Mouse (Mus musculus) mouse embryonic stem cell (cell line): ENCODE measurements around the gene Ptprb.

Experiments
- in situ Hi-C, 2 experiments: fragments of 300-500 bp; cut with MboI; formaldehyde crosslinking; loops; 1 replicate in 1 of 2; 3 replicates in 1 of 2; pipeline ENCODE4 v1.14.3; 2019 to 2020; ENCODE audit warnings: low sequenced_read_pairs in 2 of 2, low pct_unique_long_range_greater_than_20kb in 1 of 2, mixed read lengths in 1 of 2; ENCODE audit not compliant: unreplicated experiment in 1 of 2

Ptprb gene

DNA sequence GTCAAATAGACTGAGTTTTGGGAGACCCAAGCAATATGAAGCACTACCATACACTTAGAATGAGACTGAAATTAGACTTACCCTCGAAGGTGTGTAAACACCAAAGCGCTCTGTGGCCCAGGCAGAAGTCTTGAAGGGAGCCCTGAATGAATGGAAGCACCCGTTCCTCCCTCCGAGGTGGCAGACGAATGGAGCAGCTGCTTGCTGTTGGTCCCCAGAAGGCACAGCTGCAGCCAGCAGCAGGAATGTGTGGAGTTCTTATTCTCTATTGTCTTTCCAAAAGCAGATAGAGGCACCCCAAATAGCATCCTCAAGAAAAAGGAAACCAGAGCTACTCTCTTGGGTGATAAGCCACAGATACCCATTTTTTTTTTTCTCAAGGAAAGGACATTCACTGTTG lies 79.0 kb downstream of the Ptprb start:
- in situ Hi-C loops = no loop called here

DNA sequence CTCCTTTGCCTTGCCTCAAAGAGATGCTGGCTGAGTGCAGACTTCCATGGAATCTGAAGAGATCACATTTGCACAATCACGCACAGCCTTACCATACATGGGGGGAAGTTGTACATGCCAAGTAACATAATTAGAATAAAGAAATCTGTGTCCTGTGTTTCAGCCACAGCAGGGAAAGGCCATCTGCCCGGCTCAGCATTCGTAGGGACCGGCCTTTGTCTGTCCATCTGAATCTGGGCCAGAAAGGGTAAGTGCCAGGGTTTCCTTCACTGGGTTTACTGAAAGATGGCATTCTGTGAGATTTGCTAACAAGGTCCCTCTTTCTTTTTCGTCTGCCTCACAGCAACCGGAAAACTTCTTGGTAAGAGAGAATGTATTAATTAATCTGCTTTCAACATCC lies 86.9 kb downstream of the Ptprb start:
- in situ Hi-C loops = no loop called here

GRCm38 (mm10) chr10:116362645-116363044 lies 87.3 kb downstream of the Ptprb start:
- in situ Hi-C loops = no loop called here

DNA sequence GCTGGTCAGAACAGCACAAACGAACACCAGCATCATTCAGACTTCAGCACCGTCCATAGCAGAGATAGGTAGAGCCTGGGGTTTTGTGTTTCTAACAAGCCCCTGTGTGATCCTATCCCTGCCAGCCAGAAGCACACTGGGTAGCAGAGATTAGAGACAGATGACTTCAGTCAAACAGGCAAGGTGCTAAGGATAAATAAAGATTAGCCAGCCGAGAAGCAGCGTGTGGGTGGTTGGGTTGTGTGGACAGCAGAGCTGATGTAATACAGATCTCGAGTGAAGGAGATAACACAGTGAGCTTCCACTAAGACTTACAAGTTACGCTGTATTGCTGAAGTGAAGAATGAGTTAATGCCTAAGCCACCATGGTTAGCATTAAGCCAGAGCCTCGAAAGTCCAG lies 89.4 kb downstream of the Ptprb start:
- in situ Hi-C loops = no loop called here

- in situ Hi-C loops = no loop called here
Measured at GRCm38 (mm10) chr10:116370991-116371725, 95.8 kb downstream of the Ptprb start.

DNA sequence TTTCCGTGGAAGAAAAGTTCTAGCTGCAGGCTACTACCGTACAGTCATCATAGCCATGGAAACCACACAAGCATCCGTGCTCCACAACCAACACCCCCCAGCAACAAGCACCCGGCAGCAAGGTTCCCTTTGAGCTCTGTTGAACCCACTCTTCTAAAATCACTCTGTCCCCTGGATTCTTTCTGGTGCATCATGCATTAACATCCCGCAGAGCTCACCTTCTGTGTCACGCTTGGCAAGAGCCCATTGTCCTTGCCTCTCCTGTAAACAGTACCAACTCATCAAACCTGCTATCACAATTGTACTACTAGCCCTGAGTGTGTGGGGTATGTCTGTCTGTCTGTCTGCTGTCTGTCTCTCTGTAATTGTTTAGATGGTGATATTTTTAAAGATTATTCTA lies 98.8 kb downstream of the Ptprb start:
- in situ Hi-C loops = no loop called here

DNA sequence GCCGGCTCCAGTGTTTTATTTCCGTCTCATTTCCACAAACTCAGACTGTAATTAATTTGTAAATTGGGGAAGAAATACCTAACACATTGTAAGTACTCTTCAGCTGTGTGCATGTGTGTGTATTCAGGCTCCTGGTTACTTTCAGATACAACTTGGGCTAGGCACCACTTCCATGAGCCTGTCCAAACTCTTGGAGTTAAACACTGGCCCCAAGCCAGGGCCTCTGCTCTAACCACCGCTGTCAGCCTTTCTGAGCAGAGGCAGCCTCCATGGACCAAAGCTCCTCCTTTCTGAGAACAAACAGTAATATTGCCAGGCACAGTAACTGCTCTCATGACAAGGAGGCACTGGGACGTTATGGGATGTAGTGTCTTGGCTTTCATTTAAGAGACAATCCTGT lies 101.5 kb downstream of the Ptprb start:
- in situ Hi-C loops = no loop called here

GRCm38 (mm10) chr10:116382826-116383685 lies 107.7 kb downstream of the Ptprb start:
- in situ Hi-C loops = no loop called here

DNA sequence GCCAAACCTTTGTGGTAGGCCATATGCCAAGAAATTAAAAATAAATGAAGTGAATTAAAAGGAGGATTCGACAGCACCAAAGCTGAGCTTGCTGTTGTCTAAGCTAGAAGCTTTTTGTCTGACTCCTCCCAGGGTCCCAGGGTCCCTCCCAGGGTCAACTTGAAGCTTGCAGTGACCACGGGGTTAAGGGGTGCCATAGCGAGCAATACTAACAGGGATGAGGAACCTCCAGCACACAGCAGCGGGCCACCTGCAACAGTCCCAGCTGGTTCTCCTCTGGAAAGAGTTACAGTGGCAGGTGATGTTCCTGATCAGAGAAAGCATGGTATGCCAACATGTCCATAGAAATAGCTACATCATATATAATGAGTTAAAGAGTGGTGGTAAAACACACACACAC lies 109.1 kb downstream of the Ptprb start:
- in situ Hi-C loops = no loop called here

GRCm38 (mm10) chr10:116386391-116386885 lies 111.1 kb downstream of the Ptprb start:
- in situ Hi-C loops = no loop called here

DNA sequence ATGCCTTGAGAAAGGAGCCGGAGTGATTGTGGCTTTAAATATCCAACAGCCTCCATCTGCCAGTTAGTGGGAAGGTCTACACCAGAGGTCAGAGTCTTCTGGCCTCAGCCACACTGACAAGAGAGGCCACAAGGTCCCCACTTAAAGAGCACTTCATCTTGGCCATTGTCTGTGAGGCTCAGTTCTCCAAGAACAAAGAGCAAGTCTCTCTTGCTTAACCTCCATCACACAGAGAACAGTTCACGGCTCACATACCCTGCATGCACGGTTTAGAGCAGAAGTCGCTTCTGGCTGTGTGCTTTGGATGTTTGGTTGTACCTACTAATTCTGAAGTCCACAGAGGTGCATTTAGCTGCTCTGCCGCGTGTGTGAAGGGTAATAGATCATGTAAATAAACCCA lies 113.5 kb downstream of the Ptprb start:
- in situ Hi-C loops = no loop called here

DNA sequence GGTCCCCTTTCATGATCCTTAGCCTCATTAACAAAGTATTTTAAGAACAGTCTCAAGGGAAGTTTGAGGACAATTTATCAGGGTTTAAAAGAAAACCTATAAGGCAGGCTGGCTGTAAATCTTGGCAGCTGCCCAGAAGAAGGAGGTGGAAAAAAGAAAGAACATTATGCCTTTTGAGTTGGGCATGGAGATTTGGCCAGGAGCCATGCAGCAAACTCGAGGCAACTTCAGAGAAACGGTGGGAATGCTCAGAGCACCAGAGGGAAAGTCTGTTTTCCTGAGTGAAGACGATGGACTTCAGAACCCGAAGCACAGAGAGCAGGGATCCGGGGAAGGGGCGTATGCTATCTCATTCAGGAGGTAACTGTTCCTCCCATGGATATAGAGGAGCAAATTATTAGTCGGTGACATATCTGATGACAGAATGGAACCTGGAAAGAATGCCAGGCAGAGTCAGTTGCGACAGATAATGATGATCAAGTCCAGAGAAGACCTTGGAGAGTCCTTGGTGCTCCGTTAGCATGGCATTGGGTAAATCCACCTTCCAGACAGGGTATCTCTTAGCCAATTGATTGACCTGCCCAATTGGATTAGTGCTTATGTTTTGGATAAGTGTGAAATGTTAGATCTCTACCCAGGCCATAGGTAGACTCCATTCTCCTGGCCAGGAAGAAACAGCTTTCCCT lies 118.6 kb downstream of the Ptprb start:
- in situ Hi-C loops = no loop called here

DNA sequence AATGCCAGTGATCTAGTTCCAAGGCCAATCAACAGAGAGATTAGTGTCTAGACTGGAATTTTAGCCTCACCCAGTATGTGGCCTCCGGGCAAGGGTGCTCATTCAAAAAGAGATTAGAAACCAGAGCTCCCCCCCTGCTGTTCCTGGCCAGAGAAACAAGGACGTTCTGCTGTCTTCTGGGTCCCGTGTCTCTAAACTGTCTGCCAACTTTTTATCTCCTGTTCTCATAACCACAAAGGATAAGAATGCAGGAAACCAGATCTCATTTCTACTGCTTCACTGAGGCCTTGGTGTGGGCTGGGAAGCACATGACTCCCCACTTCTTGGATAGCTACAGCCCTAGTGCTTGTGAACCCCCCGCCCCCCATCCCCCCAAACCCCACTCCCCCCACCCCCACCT lies 119.3 kb downstream of the Ptprb start:
- in situ Hi-C loops = no loop called here

- in situ Hi-C loops = no loop called here
Measured at GRCm38 (mm10) chr10:116396279-116396678, 121.0 kb downstream of the Ptprb start.

- in situ Hi-C loops = no loop called here
Measured at GRCm38 (mm10) chr10:116396966-116397365, 121.6 kb downstream of the Ptprb start.

- in situ Hi-C loops = no loop called here
Measured at GRCm38 (mm10) chr10:116397573-116397972, 122.2 kb downstream of the Ptprb start.

DNA sequence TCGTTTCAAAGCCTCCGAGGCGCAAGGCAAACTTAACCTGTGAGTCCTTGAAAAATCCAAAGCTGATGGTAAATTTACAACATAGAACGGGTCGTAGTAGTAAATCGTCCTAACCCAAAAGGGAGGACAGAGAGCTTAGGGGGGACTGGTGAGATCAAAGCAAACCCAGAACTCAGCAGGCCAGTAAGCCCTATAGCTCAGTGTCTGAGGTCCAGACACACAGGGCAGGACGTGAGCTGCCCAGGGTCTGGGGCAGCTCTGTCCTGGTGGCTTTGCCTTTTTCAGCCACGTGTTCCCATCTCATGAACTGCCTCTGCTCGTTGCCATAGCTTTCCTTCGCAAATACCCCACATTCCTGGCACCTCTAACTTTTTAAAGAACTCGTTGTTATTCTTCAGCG lies 122.7 kb downstream of the Ptprb start:
- in situ Hi-C loops = no loop called here

DNA sequence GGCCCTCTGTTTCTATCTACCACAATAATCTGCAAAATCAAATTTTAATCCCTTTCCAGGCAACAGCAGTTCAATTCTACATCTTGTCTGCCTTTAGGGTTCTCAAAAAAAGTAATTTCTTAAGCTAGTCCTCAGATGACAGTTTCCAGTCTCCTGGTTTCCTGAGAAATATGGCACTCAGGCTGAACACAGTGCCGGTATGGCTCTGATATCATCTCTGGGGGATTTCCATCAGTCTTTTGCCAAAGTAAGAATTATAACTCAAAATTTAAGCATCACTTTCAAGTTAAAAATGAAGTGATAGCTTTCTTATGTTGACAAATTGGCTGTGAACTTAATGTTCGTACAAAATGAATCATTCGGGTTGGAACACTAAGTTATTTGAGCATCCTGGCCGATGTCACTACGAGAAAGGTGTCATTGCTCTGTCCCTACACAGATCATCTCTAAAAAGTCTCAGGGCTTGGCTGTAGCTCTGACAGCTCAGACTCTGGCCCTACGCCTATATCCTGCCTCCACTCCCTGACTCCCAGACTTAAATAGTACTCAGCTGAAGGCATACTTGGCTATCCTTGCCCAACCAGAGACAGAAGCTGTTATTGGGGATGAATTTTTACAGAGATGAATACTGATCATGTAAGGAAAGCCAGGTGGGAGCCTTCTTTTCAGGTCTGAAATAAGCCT lies 127.6 kb downstream of the Ptprb start:
- in situ Hi-C loops = loop anchor here in 1 of 2 experiments (25.0 kb wide), 1 partner anchor 191 kb away; no protein-coding TSS in a partner anchor
